Mouse (Mus musculus): ENCODE results near the gene Anks3.

Gene Anks3

DNA sequence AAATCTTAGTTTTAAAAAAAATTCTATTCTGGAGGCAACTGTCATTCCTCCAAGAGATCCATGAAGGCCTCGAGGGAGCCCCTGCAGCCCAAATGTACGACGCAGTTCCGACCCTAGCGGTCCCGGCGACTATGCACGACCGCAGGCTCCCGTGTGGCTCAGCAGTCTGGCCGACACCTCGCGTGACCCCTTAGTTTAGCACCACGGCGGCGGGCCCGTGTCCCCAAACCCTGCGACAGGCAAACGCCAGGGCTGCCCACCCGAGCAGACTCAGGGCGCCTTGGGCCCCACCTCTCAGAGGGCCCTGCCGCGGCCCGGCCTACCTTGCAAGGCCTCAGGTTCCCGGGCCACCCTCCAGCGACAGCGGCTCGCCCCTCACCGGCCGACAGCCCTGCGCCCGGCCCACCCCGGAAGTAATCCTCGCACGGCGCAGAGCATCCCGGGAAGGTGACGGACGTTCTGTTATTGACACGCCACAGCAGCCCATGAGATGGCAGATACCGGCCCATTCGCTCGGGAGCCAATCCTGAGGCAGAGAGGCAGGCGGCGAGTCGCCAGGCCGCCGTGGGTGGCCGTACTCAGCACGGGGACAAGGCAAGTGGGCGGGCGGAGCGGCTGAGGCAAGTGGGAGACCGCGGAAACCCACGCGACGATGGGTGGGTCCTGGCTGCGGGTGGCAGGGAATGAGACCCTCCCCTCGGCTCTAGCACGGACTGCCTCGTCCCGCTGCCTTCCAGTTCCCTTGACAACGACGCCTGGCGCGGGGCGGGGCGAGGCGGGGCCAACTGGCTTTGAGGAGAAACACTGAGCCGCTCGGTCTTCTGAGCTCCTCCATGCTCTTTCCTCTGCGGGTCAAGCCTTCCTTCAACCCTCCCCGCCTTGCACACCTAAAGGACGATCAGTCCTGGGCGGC is at the start of gene Anks3:
Anks3 (minus strand) TSS at position 409 of the 913 bp plus-strand sequence.
- DNase-seq = peak; percentile 99

DNA sequence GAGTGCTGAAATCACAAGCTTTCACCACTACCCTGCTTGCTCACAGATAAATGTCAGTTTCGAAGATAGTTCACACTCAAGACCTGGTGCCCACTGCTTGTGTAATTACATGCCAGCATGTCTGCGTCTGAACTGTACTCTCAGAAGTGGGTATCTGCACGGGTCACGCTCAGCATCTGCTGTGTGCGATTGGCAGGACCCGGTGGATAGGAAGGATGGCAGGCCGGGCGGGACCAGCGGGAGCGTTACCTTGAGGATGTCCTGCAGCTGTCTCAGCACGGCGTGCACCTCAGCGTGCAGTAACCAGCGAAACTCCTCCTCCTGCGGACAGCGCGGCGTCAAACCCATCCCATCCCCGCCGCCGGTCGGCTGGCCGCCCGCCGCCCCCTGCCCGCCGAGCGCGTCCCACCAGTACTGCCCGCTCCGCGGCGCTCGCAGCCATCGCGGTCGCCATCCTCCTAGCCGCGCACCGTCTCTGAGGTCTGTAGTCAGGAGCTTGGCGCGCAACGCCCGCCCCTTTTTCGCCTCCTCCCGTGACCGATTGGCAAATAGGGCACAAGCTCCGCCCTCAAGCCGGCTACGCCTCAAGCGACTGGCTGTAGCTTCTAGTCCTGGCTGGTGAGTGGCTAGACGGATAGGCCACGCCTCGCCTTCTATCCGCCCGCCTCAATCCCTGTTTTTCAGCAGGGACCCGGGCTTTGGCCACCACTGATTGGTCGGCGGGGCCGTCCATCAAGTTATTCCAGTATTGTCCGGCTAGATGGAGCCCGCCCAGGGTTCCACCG is 49.2 kb upstream of the Anks3 start, which contains the start of gene Rogdi:
Rogdi (minus strand) TSS at position 500 of the 785 bp plus-strand sequence.
- DNase-seq = peak; percentile 99

DNA sequence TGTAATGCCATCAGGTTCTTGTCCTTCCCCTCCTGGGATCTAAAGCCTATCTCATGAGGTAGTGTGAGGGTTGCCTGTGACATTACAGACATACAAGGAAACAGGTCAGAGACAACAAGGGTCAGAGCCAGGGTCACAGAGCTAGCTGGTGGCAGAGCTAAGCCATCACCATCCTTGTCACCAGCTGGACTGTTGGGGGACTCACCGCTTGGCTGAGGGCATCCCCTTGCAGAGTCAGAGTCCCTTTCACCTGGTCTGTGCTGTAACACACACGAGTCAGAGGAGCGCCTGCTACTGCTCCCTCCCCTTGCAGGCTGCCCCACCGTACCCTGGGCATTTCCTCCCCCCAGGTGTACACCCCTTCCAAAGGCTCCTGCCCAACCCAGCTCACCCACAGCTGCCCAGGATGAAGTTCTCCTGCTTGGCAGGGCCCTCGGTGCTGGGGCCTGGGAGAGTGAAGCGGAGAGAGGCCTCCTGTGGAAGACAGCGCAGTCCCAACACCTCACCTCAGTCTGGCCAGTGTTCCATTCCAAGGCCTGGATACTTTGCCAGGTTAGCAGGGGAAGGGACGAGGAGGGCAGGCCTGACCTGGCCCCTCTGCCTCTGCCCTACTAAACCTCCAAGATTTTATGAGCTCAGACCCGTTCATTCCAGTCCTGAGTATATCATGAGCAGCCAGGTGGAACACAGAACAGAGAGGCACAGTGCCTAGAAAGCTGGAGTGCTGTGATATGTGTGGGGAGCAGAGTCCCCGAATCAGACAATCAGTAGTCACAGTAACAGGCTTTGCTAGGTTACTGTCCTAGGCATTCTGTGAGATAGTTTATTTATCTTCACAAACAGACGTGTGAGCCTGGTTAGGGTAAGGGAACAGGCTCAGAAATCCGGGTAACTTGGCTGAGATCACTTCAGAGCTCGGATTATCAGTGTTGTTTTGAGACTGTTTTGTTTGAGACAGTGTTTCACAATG is 48.3 kb upstream of the Anks3 start:
- DNase-seq = peak; percentile 31 to 36

DNA sequence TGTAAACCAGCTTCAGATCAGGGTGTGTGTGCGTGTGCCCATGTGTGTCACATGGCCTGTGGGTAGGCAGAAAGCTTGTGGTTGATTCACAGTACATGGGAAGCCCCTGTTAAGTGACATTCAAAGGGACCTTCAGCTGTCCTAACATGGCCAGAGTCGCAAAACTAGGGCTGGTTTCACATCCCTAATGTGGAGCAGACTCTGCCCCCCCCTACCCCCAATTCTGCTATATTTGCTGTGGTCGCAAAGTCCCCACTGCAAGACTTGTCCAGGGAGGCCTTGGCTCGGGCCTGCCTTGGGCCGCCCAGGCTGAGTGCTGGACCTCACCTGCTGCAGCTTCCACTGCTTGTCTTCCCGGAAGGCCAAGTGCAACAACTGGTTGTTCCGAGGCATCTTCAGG is 47.3 kb upstream of the Anks3 start:
- DNase-seq = no peak

DNA sequence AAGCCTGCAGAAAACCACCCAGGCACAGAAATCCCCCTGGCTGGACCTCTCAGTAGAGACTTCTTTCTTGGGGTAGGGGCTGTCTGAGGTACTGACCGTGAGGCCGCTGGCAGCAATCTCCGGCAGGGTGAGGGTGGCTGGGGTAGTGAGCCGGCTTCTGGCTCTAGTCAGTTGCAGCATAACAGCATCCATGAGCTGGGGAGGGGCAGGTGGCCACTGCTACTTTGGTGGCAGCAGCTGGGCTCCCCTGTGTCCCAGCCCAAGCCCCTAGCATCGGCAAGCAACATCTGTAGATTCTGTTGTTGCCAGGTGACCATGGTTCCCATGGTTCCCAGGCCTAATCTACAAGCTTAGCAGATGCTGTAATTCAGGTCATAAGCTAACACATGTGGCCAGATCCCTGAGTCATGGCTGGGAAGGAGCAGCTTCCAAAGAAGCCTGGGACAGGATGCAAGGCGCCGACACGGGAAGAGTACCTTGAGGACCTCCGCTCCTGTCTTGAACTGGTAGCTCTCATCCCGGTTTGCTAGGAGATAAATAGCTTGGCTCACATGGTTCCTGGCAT is 46.4 kb upstream of the Anks3 start:
- no peak for DNase-seq

DNA sequence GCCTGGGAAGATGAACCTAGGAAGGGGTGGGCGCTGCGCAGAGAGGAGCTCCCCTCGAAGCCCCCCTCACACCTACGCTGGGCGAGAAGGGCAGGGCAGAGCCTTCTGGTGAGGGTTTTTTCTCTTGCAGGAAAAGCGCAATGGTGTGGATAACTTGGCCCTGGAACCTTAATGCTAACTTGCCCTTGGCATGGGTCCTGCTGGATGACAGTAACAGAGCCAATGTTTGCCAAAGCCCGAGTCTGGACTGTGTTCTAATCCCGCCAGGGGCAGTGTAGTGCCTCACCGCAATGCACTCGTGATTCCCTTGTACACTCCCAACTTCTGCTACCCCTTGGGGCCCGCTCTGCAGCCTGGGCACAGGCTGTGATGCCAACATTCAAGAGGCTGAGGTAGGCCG is 44.1 kb upstream of the Anks3 start:
- peak; percentile 45 to 60 for DNase-seq

DNA sequence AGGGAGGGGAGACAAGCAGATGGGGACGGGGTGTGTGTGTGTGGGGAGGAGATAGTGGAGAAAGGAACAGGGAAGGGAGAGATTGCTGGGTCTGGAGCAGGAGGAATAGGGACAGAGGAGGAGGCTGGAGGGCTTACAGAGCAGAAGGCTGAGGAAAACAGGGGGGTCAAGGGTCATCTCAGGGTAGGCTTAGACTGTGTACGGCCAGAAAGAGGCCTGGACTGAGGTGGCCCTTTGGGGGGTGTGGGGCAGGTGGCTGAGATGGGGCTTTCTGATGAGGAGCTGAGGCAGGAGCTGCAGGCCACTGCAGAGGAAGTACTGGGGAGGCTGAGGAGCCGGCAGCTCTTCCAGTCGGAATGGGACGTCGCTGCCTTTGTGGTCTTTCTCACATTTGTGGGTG is 43.5 kb upstream of the Anks3 start:
- DNase-seq = no peak

DNA sequence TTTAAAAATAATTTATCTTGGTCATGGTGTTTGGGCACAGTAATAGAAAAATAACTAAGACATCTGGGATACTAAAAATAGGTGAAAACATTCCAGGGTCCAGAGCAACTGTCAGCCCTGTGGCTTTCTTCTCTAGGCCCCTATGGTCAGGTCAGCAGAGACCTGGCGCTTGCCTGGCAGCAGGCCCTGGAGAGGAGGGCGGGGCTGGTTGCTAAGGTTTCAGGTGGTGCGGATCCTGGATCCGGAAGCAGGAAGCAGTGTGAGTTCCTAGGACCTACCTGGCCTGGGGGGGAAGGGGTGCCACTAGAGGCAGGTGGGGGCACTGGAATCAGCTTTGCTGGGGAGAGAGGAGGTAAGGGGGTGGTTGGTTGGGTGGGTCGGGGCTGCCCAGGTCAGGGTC is 43.1 kb upstream of the Anks3 start, which contains the start of gene Smim22:
Smim22 (plus strand) TSS at position 222 of the 400 bp plus-strand sequence.
- peak; percentile 32 to 60 for DNase-seq

DNA sequence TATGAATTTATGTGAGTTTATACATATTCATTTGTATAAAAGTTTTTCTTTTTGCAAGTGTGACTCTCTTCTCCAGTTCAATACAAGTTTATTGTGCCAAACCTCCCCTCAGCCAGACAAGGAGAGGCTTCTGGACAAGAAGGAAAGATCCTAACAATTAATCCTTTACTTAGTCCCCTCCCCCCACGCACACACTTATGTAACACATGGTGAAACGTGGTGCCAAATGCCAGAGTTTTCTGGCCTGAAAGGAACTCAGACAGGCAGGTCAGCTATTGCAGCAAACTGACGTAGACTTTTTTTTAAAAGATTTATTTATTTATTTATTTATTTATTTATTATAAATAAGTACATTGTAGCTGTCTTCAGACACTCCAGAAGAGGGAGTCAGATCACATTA is 36.6 kb upstream of the Anks3 start:
- DNase-seq = no peak

DNA sequence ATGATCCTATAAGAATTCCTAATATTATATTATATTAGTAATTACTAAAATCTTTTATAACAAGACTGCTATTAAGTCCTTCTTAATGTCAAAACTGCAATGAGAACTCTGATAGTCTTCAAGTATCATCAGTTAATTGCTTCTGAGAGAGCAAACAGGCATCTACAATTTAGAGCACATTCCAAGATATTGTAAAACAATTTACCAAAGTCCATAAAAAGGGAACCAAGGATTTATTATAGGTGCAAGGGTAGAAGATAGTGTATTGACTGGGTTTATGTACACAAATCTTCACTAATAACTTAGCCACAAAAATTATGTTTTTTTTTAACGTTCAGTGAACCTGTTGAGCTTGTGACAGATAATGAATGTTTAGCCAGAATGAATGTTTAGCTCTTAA is 35.0 kb upstream of the Anks3 start:
- no peak for DNase-seq

DNA sequence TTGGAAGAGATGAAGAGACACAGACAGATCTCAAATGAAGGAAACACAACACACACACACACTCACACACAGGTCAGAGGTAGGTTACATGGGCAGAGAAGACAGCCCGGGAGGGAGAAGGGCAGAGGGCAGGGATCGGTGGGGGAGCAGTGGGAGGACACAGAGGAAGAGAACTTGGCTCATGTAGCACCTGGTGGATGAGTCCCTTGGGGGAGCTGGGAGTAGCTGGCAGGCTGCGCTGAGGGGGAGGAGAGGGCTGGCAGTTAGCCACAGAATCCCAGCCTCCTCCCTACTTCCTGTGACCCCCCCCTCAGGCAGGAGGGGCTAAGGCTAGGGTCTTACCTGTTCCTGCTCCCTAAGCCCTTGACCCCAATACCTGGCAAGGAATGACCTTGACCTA is 33.5 kb upstream of the Anks3 start, which contains the start of gene Sept12:
Sept12 (minus strand) TSS at position 300 of the 400 bp plus-strand sequence.
- no peak for DNase-seq

DNA sequence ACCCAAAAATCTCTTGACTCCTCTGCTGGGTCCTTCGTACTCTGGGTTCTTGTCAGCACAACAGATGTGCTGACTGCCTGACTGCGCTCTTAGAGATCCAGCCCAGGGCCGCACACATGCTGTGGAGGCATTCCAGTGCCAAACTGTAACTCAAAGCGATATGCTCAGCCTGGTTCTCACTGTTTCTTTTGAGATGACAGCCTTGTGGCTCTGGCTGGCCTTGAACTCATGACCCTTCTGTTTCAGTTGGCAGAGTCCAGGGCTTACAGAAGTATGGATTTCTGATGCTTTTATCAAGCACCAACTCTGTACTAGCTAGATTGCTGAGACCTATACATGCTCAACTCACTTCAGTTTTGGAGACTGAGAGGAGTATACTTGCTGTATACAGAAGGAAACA is 29.3 kb upstream of the Anks3 start:
- DNase-seq = no peak

DNA sequence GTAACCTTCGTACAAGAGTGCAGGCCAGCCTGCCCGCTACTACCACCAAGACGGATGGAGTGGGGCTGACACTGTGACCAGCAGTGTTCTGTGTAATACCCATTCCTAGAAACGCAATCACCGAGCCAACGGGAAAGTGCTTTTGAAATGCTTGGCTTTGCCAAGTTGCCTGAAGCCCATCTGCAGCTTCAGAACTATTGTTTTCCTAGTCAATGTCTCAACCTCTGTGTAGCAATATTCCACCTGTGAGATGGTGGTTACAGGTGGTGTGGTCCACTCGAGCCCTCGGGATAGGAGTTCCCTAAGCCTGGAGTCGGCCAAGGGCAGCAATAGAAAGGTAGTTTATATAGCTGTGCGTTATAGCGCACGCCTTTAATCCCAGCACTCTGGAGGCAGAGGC is 20.7 kb upstream of the Anks3 start:
- no peak for DNase-seq

DNA sequence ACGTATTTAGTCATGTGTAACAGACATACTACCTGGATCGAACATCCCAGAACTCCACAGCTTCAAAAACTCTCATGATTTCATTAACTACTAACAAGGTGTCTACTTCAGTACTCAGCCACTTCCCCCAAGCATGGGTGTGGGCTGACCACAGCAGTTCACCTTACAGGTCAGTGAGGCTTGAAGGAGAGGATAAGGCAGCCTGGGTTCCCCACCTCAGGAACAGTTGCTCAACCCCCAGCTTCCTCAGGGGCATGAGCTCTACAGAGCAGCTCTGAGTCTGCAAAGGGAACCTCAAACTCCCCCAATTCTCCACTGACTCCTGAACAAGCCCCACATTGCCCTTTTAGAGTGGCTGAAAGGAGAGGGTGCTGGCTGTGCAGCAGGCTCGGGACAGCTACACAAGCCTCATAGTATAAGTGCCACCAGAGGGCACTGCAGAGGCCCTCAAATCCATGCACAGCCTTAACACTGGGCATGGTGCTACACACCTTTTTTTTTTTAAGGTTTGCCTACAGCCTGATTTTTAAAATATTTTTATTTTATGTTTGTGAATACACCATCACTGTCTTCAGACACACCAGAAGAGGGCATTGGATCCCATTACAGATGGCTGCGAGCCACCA is 15.9 kb upstream of the Anks3 start:
- peak; percentile 40 to 48 for DNase-seq

DNA sequence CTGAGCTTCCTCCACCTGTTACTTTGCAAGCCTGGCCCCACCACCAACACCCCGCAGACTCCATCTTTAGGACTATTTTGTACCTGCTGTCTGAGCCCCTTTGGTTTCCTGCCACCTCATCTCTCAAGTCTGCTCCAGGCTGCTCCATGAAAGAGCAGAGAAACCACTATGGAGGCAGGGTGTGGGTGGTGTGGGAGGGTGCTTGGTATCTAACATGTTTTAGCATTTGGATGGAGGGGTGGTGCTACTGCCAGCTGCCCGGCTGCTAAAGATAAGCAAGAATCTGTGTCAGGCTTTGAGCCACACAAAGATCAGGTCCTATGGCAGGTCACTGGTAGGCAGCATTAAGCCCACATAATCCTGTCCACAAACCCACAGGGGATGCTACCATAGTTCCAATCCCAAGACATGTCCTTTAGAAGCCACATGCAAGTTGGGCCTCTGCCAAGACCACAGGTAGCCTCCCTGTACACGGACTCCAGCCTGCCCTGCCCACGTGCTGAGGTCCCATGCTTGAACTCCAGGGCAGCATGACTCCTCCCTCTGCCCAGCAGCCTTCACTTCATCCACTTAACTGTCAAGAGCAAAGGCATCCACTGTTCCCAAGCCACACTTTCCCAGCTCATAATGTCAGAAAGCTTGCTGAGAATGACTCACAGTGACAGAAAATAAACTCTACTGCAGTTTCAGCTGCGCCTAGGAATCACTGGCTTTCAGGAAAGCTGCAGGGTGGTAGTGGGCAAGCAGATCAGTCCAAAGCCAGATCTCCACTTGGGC is 14.5 kb upstream of the Anks3 start:
- DNase-seq = no peak

DNA sequence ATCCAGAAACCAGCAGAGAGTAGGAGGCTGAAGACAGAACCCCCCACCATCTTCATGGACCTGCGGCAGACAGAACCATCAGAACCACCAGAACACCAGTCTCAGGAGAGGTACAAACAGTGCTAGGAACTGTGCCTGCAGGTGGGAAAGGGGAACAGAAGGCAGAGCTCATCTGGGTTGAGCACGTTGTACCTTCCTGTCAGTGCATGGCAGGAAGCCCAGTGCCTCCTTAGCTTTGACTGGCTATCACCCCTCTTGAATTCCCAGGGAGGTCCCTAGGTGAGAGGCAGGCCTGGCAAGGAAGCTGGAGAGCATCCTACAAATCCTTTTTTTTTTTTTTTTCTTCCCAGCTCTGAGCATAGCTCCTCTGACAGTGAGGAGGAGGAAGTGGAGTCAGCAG is 12.2 kb upstream of the Anks3 start:
- peak; percentile 51 to 56 for DNase-seq

DNA sequence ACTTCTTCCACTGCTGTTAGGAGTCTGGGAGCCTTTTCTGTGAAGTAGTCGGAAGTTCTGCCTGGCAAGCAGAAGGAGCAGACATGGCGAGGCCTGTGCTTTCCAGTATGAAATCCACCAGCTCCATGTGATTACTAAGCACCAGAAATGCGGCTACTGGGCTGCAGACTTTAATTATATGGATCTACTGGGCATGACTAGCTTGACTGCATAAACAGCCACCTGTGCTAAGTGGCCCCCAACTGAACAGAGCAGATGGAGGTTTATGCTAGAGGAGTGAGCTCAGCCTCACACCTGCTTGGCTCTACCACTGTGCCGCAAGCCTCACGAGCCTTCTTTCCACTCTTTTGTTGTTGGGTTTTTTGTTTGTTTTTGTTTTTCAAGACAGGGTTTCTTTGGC is 10.5 kb upstream of the Anks3 start:
- peak in 1 of 2 experiments; percentile 44 for DNase-seq

DNA sequence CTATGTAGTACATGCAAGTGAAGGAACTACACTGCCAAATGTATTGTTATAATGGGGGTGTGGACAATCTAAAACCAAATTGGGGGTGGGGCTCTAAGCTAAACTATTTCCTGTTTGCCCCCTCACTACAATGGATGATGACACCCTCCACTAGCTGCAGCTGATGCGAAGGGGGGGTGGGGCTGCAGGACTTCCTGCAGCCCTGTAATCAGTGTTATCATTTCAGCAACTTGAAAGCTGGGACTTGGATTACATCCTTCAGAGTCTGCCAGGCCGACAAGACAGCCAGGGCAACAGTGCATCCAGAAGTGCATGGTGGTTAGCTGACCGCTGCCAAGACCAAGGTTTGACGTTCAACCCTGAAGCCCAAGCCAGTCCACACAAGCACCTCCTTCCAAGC is 7.6 kb upstream of the Anks3 start:
- DNase-seq = no peak

DNA sequence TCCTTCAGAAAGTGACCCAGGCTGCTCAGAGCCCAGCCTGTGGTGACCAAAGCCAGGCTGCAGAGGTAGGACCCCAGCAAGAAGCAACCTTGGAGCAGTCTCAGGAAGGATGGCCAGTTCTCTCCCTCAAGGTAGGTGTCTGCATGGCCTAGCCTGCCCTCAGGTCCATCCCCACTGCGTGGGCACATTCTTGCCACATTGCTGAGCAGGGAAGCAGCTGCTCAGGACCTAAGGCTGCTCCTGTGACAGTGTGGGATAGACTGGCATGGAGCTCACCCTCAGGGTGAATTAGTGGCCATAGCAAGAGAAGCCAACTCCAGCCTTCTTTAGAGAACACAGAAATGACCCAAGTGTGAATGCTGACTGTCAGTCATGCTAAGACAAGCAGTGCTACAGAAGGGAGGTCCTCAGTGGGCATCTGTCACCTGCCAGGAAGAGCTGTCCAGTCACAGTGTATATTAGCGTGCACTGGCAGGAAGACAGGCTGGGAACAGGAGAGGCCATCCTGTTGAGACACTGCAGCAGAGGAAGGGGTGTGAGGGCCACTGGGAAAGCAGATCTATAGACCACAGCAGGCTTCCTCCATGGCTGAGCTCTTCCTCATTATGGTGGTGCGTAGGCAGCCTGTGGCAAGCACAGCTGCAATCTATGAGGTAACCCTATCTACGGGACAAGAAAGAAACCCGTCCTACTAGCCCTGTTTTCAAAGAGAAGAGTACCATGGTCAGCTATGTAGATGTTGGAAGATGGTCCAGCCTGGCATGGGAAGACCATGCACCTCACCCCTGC is 5.2 kb upstream of the Anks3 start:
- DNase-seq = no peak

DNA sequence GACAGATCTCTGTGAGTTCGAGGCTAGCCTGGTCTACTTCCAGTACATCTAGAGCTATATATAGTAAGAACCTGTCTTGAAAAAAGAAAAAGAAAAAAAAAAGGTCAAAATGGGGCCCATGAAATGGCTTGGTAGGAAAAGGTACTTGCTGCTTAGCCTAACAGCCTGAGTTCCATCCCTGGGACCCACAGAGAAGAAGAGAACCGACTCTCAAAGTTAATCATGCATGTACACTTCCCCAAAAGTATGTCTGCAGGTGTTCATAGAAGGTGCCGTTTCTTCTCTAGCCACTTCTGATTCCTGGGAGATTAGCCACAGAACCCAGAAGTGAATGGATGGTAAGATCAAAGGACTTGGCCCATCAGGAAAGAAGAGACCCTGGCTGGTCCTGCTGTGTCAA is 4.4 kb upstream of the Anks3 start:
- DNase-seq = no peak
